Mouse (Mus musculus) thymus, adult 2 months (tissue): ENCODE data around the gene Fpgs.

Source experiments
- CTCF ChIP-seq: fragments of 200-500 bp; IDR thresholded peaks from 2 replicates; pipeline ENCODE4 v1.5.1; 2012; ENCODE audit warnings: mild to moderate bottlenecking, control low read depth, low read length, moderate library complexity, borderline replicate concordance; ENCODE audit not compliant: control insufficient read depth, poor library complexity, insufficient read depth; ENCODE audit errors: extremely low read depth
- POLR2A ChIP-seq: fragments of 200-500 bp; IDR thresholded peaks from 2 replicates; pipeline ENCODE4 v1.6.1; 2012; ENCODE audit warnings: mild to moderate bottlenecking, low read length, control low read depth, moderate library complexity; ENCODE audit not compliant: control insufficient read depth, poor library complexity, insufficient read depth; ENCODE audit errors: extremely low read depth

DNA sequence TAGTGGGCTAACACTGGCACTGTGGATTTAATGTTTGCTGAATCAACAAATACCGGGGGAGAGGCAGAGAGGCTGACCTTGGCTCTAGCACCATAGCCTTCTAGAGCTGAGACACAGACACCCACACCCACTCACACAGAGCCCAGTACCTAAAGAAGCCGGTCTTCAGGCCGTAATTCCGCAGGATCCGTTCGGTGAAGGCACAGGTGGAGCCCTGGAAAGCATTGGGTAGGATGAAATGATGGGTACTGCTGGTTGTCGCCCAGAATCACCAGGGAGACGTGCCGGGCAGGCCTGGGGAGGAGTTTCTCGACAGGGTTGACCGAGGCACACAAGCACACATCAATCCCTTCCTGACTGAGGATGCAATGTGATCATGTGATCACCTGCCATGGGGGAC lies 12.9 kb downstream of the Fpgs start:
- no peak for TF ChIP-seq CTCF
- TF ChIP-seq POLR2A, result no peak
